Mouse (Mus musculus) lung, embryonic 15.5 days (tissue): Measurements from ENCODE around the gene Nr1d1. TPM values are rescaled to one million over a fixed set of nuclear protein-coding genes. Genes with fewer than 3 reads are reported as not detected.
A peak's percentile ranks its signal among the peaks of the same experiment; 100 is the strongest.

Experiments used
- ATAC-seq: fragments of 200-750 bp; cut with Nextera tagmentation; 2 replicates; pipeline ENCODE4 v1.8.0; 2017; ENCODE audit warnings: moderate number of reproducible peaks, borderline replicate concordance; ENCODE audit not compliant: low FRiP score, low TSS enrichment; ENCODE audit errors: extremely low read depth
- H3K27ac ChIP-seq: fragments of 300-500 bp; sonication (generic); 2 replicates; pipeline ENCODE4 v1.5.1; 2015; ENCODE audit warnings: moderate library complexity, mild to moderate bottlenecking, inconsistent platforms
- H3K27me3 ChIP-seq: fragments of 300-500 bp; sonication (generic); 2 replicates; pipeline ENCODE4 v1.6.1; 2015; ENCODE audit warnings: inconsistent platforms
- H3K36me3 ChIP-seq: fragments of 300-500 bp; sonication (generic); 2 replicates; pipeline ENCODE4 v1.6.1; 2015; ENCODE audit warnings: inconsistent platforms
- H3K4me1 ChIP-seq: fragments of 300-500 bp; sonication (generic); 2 replicates; pipeline ENCODE4 v1.6.1; 2015; ENCODE audit warnings: inconsistent platforms
- H3K4me2 ChIP-seq: fragments of 300-500 bp; sonication (generic); 2 replicates; pipeline ENCODE4 v1.6.1; 2015; ENCODE audit warnings: inconsistent platforms, mild to moderate bottlenecking, moderate library complexity
- H3K4me3 ChIP-seq: fragments of 300-500 bp; sonication (generic); 2 replicates; pipeline ENCODE4 v1.5.1; 2015; ENCODE audit warnings: mild to moderate bottlenecking, inconsistent platforms
- H3K9ac ChIP-seq: fragments of 300-500 bp; sonication (generic); 2 replicates; pipeline ENCODE4 v1.6.1; 2015; ENCODE audit warnings: inconsistent platforms
- H3K9me3 ChIP-seq: fragments of 300-500 bp; sonication (generic); 2 replicates; pipeline ENCODE4 v1.6.1; 2016; ENCODE audit warnings: inconsistent platforms
- WGBS: fragments of 180-500 bp; shearing (Covaris S2); methylation state at CpG from one replicate; pipeline ENCODE4 v1.1.7; 2015; 5-methylcytosine and 5-hydroxymethylcytosine counted together
- polyA plus RNA-seq: library from polyadenylated mRNA; unstranded; fragments of >200 nt; fragmentation: Nextera tagmentation; extraction: Ambion mirVana; gene quantifications from 2 replicates; pipeline ENCODE4 v1.2.1, GENCODE M21; 2015

Nr1d1 gene
- polyA plus RNA-seq, 1 experiment from 2014 or later: 1.5 TPM

DNA sequence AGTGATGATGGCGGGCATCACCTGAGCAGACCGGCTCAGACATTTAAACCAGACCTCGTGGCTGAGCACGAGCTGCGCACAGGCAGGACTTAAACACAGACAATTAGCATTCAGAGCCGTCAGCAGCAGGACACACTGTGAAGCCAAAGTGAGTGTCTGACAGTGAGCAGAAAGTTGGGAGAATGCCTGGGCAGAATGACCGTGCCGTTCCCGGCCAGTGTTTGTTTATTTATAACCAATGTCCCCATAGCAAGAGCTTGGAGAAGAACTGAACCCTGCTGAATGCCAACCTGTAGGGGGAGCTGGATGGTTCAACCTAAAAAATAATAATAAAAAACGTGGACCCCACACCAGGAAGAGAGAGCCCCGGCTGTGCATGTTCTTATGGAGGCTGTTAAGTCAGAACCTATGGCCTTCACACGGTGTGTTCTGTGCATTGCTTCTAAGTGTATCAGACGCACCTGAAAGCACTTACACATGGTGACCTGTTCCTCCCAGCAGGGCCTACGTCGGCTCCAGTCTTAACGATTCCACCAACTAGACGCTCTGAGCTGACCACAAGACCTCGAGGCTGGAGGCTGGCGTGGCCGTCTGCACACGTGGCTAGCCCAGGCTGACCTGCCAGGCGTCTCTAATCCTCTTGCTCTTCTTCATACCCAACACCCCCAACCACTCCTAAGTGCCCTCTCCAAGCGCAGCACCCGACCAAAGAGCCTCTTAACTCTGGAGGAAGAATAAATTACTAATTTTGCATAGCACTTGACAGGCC lies 53.5 kb downstream of the Nr1d1 start:
- H3K9ac ChIP-seq: no peak overlapping the region
- H3K4me1 ChIP-seq: peaks cover 51% of the 10 kb centered on the region
- no peaks in the 10 kb centered on the region for H3K9me3 ChIP-seq
- peak overlapping the region; percentile 72 for H3K27ac ChIP-seq
- ATAC-seq: peak; percentile 76
- peaks cover 13% of the 10 kb centered on the region for H3K36me3 ChIP-seq
- no peak overlapping the region for H3K4me3 ChIP-seq
- no peaks in the 10 kb centered on the region for H3K27me3 ChIP-seq
- H3K4me2 ChIP-seq: 0 out of 2 replicates have a peak overlapping the region, but pooled peaks have one; percentile 0
- WGBS: 28% methylated on average over 24 of the region's 24 CpGs

DNA sequence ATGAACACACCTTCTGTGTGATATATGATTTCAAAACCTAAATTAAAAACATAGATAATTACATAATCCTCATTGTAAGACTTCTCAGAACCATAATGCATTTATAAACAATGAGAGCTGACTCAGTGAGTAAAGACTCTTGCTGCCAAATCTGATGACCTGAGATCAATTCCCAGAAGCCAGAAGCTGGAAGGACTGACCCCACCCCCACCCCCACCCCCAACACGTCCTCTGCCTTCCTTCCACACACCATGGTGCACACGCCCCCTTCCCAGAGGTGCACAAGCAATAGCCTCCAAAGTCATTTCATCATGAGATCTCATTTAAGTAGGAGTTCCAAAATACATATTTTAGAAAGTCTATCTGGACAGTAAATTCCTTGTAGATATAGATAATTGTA lies 54.4 kb downstream of the Nr1d1 start:
- H3K27ac ChIP-seq: no peak overlapping the region; the same call in 1 of the 2 replicates
- no peak for ATAC-seq
- peaks cover 13% of the 10 kb centered on the region for H3K36me3 ChIP-seq
- H3K4me3 ChIP-seq: no peak overlapping the region
- peaks cover 51% of the 10 kb centered on the region for H3K4me1 ChIP-seq
- H3K9ac ChIP-seq: no peak overlapping the region
- H3K4me2 ChIP-seq: no peak overlapping the region
- 60% methylated on average over 2 of the region's 2 CpGs for WGBS
- H3K9me3 ChIP-seq: no peaks in the 10 kb centered on the region
- no peaks in the 10 kb centered on the region for H3K27me3 ChIP-seq

Other genes starting within 250 kb of the Nr1d1 start
- gene Ikzf3, start 229.3 kb downstream of the Nr1d1 start, polyA plus RNA-seq: 0.49 and 1.2 TPM in 2 replicates
- gene Zpbp2, start 224.2 kb downstream of the Nr1d1 start, polyA plus RNA-seq: 0.14 TPM in 1 of 2 replicates, not detected in the other
- 54.6 and 55.2 TPM in 2 replicates for gene Ormdl3, start 188.0 kb downstream of the Nr1d1 start, polyA plus RNA-seq
- not detected in 2 replicates for gene Lrrc3c, start 177.0 kb downstream of the Nr1d1 start, polyA plus RNA-seq
- gene Gm12355, start 149.7 kb downstream of the Nr1d1 start, polyA plus RNA-seq: 1.0 and 1.4 TPM in 2 replicates
- gene Gsdma3, start 149.0 kb downstream of the Nr1d1 start, polyA plus RNA-seq: not detected in 2 replicates
- not detected in 2 replicates for gene Gsdma2, start 128.6 kb downstream of the Nr1d1 start, polyA plus RNA-seq
- 0.06 TPM in 1 of 2 replicates, not detected in the other for gene Gsdma, start 111.0 kb downstream of the Nr1d1 start, polyA plus RNA-seq
- gene Psmd3, start 92.8 kb downstream of the Nr1d1 start, polyA plus RNA-seq: 211 and 214 TPM in 2 replicates
- gene Csf3, start 74.1 kb downstream of the Nr1d1 start, polyA plus RNA-seq: not detected in 2 replicates
- gene Med24, start 45.9 kb downstream of the Nr1d1 start, polyA plus RNA-seq: 51.9 and 53.0 TPM in 2 replicates
- 35.6 and 35.8 TPM in 2 replicates for gene Thra, start 34.7 kb downstream of the Nr1d1 start, polyA plus RNA-seq
- gene Msl1, start 20.2 kb upstream of the Nr1d1 start, polyA plus RNA-seq: 21.1 and 21.2 TPM in 2 replicates
- 35.7 and 37.9 TPM in 2 replicates for gene Casc3, start 29.6 kb upstream of the Nr1d1 start, polyA plus RNA-seq
- gene Rapgefl1, start 61.5 kb upstream of the Nr1d1 start, polyA plus RNA-seq: 0.86 and 1.4 TPM in 2 replicates
- 3.7 and 4.1 TPM in 2 replicates for gene Wipf2, start 88.3 kb upstream of the Nr1d1 start, polyA plus RNA-seq
- gene Cdc6, start 132.5 kb upstream of the Nr1d1 start, polyA plus RNA-seq: 41.3 and 42.5 TPM in 2 replicates
- 36.5 and 38.4 TPM in 2 replicates for gene Rara, start 152.5 kb upstream of the Nr1d1 start, polyA plus RNA-seq
- 0.20 and 0.61 TPM in 2 replicates for gene Gjd3, start 207.7 kb upstream of the Nr1d1 start, polyA plus RNA-seq
- 276 and 280 TPM in 2 replicates for gene Top2a, start 248.9 kb upstream of the Nr1d1 start, polyA plus RNA-seq